Mouse (Mus musculus): ENCODE data around the gene Gcm2. TPM values are rescaled to one million over a fixed set of nuclear protein-coding genes. Genes with fewer than 3 reads are reported as not detected.

Gene Gcm2
- polyA plus RNA-seq, 1 experiment from 2014 or later = not detected

DNA sequence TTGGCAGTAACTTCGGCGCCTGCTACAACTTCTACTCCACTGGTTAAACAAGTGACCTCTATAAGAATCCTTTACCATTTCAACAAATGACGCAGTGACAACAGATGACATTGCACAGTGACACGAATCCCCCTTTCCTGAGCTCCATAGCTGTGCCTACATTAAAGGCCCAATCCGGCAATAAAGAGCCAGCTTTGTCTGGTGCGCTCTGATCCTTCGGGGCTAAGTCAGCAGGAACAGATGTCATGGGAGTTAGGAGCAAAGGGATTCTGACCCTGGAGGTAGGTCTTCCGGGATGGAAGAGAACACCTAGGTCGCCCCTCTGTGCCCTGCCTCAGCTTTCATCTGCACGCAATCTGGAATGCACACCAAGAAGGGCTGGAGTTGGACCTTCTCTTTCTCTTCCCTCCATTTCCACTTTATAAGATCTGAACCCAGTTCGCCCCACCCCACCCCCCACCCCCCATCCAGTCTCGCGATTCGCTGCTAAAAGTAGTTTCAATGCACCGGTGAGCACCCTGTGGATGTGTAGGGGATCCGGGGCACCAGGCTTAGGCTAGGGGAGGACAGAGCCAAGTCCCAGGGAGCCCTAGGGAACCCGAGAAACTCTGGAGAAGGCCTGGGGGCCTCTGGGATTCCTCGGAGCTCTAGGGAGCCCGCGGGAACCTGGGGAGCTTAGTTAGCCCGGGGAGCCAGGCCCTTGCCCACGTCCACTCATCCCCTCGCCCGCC is 32.0 kb downstream of the Gcm2 start:
- peak; percentile 61 for ATAC-seq (ENCODE audit: low FRiP score)
- no peak overlapping the region for H3K27ac ChIP-seq
- WGBS = 9% methylated on average over 21 of the region's 24 CpGs

DNA sequence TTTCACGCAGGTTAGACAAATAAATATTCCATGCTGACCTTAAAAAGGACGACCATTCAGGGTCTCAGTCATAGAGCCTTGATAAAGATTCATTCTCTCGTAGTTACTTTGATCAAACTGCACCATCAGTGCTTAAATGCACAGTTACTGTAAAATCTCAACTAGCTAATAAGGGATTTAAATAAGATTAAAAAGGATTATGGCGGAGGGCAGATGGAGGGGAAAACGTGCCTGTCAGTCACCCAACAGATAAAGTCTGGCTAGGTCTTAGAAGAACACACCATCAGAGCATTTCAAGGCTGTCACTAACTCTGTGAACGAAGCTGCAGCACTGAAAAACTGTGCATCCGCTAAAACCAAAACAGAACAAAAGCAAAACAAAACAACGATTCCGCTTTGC is 32.9 kb downstream of the Gcm2 start:
- Histone ChIP-seq H3K4me3 (no peak overlapping the region), H3K9ac (no peak overlapping the region), H3K27ac (no peak overlapping the region), H3K36me3 (no peaks in the 10 kb centered on the region), H3K4me1 (replicated peaks) (peaks cover 11% of the 10 kb centered on the region; the same call in 1 of the 2 replicates), H3K4me2 (no peak overlapping the region), H3K27me3 (peaks cover 50% of the 10 kb centered on the region), H3K9me3 (no peaks in the 10 kb centered on the region)
- WGBS = 73% methylated on average over 9 of the region's 9 CpGs
- no peak for ATAC-seq (ENCODE audit: low FRiP score)

More for the DNA sequence above, 32.0 kb downstream of the Gcm2 start:
- H3K4me3 ChIP-seq = peak overlapping the region; percentile 51
- peaks cover 11% of the 10 kb centered on the region; the same call in 1 of the 2 replicates for H3K4me1 ChIP-seq (replicated peaks)
- H3K27me3 ChIP-seq = peaks cover 50% of the 10 kb centered on the region
- no peaks in the 10 kb centered on the region for H3K9me3 ChIP-seq
- H3K4me2 ChIP-seq = peak overlapping the region; percentile 73
- no peaks in the 10 kb centered on the region for H3K36me3 ChIP-seq
- H3K9ac ChIP-seq = peak overlapping the region; percentile 53

DNA sequence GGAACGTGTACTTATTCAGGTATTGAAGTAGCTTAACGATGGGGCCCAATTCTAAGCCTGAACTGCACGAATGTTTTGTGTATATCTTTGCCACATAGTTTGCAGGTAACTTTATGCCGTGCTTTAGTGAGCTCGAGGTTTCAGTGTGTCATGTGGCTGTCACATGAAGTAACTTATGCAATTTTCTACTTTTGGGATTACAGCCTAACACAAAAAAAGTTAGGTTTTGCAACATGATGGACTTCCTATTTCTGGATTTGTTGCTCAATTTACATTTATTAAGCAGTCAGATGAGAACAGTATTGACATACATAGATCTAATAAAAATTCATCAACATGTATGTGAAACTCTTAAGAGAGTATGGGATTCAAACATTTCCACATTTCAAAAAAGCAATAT is 37.0 kb downstream of the Gcm2 start:
- Histone ChIP-seq H3K4me2 (no peak overlapping the region), H3K4me1 (replicated peaks) (peaks cover 3% of the 10 kb centered on the region; the same call in 1 of the 2 replicates), H3K9ac (no peak overlapping the region), H3K27ac (no peak overlapping the region), H3K27me3 (peaks cover 22% of the 10 kb centered on the region), H3K9me3 (no peaks in the 10 kb centered on the region), H3K36me3 (no peaks in the 10 kb centered on the region), H3K4me3 (no peak overlapping the region)
- no peak for ATAC-seq (ENCODE audit: low FRiP score)
- 90% methylated on average over 5 of the region's 5 CpGs for WGBS

DNA sequence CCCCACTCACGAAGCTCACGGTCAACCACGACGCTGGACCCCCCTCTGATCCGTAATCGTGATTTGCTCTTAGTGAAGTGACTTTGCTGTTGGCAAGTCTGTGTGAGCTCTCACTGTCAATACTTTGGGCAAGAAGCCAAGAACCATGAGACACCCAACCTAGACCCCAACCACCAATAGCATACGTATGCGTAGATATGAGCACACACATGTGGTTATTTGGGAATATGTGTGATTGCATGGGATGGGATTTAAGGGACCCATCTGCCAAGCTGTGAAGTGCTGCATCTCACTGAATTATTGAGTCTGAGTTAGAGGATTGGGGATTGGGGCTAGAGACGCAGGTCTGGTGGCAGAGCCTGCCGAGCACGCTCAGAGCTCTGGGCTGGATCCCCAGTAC is 39.2 kb downstream of the Gcm2 start:
- Histone ChIP-seq H3K9me3 (no peaks in the 10 kb centered on the region), H3K9ac (no peak overlapping the region), H3K4me1 (replicated peaks) (no peaks in the 10 kb centered on the region), H3K36me3 (no peaks in the 10 kb centered on the region), H3K27me3 (peaks cover 4% of the 10 kb centered on the region; the same call in 1 of the 2 replicates), H3K4me3 (no peak overlapping the region), H3K4me2 (no peak overlapping the region), H3K27ac (no peak overlapping the region)
- WGBS = 94% methylated on average over 11 of the region's 11 CpGs
- no peak for ATAC-seq (ENCODE audit: low FRiP score)

- Histone ChIP-seq H3K4me2 (no peak overlapping the region), H3K9ac (no peak overlapping the region), H3K27me3 (no peaks in the 10 kb centered on the region), H3K4me1 (replicated peaks) (no peaks in the 10 kb centered on the region), H3K4me3 (no peak overlapping the region), H3K27ac (no peak overlapping the region), H3K9me3 (no peaks in the 10 kb centered on the region), H3K36me3 (no peaks in the 10 kb centered on the region)
- 96% methylated on average over 4 of the region's 4 CpGs for WGBS
- no peak for ATAC-seq (ENCODE audit: low FRiP score)
Measured at GRCm38 (mm10) chr13:41067618-41068017, 43.2 kb downstream of the Gcm2 start.

GRCm38 (mm10) chr13:41051965-41052364 is 58.9 kb downstream of the Gcm2 start:
- no peak for ATAC-seq (ENCODE audit: low FRiP score)

More at GRCm38 (mm10) chr13:41051965-41052364, 58.9 kb downstream of the Gcm2 start:
- no peak overlapping the region for H3K4me3 ChIP-seq
- H3K36me3 ChIP-seq = no peaks in the 10 kb centered on the region
- H3K9ac ChIP-seq = no peak overlapping the region
- no peaks in the 10 kb centered on the region for H3K27me3 ChIP-seq
- no peak overlapping the region for H3K27ac ChIP-seq
- H3K9me3 ChIP-seq = no peaks in the 10 kb centered on the region
- H3K4me2 ChIP-seq = no peak overlapping the region
- 66% methylated on average over 5 of the region's 5 CpGs for WGBS
- no peaks in the 10 kb centered on the region for H3K4me1 ChIP-seq (replicated peaks)

Other genes with a start within 250 kb of the Gcm2 start
- gene Pak1ip1, start 110.0 kb downstream of the Gcm2 start, polyA plus RNA-seq (2015; fragmentation: Nextera tagmentation; extraction: Ambion mirVana) = 66.3 and 68.8 TPM in 2 replicates
- gene Tmem14c, start 94.7 kb downstream of the Gcm2 start, polyA plus RNA-seq (2015; fragmentation: Nextera tagmentation; extraction: Ambion mirVana) = 132 and 137 TPM in 2 replicates
- 0.84 and 1.2 TPM in 2 replicates for gene Mak, start 31.3 kb downstream of the Gcm2 start, polyA plus RNA-seq (2015; fragmentation: Nextera tagmentation; extraction: Ambion mirVana)
- not detected in 2 replicates for gene Sycp2l, start 3.3 kb upstream of the Gcm2 start, polyA plus RNA-seq (2015; fragmentation: Nextera tagmentation; extraction: Ambion mirVana)
- gene Elovl2, start 109.4 kb upstream of the Gcm2 start, polyA plus RNA-seq (2015; fragmentation: Nextera tagmentation; extraction: Ambion mirVana) = 40.8 and 43.1 TPM in 2 replicates
- 19.1 and 20.1 TPM in 2 replicates for gene Smim13, start 138.8 kb upstream of the Gcm2 start, polyA plus RNA-seq (2015; fragmentation: Nextera tagmentation; extraction: Ambion mirVana)
- gene Gm17364, start 162.9 kb upstream of the Gcm2 start, polyA plus RNA-seq (2015; fragmentation: Nextera tagmentation; extraction: Ambion mirVana) = not detected in 2 replicates

Measured in hindbrain, embryonic 13.5 days (tissue).